Mouse (Mus musculus) cerebellum, adult 8-10 months (tissue): ENCODE measurements at regions not wholly inside any gene's neighbourhood (a gene's known extent, or its start where the extent isn't known, plus 50 kb on each side); places are given as distances from the start of the nearest gene placed in this dataset.

Experiments
- DNase-seq: peaks from one replicate; pipeline ENCODE4 v3.0.0; 2022

GRCm38 (mm10) chr4:45703997-45704396 is 94.8 kb upstream of the Aldh1b1 start:
- no peak for DNase-seq

GRCm38 (mm10) chr4:45699601-45700000 is 99.2 kb upstream of the Aldh1b1 start:
- DNase-seq, result no peak

DNA sequence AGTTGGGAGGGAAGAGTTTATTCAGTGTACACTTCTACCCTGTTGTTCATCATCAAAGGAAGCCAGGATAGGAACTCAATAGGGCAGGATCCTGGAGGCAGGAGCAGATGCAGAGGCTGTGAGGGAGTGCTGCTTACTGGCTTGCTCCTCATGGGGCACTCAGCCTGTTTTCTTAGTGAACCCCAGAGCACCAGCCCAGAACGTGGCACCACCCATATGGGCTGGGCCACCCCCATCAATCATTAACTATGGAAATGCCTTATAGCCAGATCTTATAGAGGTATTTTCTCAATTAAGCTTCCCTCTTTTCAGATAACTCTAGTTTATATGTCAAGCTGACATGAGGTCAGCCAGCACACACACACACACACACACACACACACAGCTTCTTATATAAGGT is 103.6 kb upstream of the Aldh1b1 start:
- DNase-seq, result no peak

DNA sequence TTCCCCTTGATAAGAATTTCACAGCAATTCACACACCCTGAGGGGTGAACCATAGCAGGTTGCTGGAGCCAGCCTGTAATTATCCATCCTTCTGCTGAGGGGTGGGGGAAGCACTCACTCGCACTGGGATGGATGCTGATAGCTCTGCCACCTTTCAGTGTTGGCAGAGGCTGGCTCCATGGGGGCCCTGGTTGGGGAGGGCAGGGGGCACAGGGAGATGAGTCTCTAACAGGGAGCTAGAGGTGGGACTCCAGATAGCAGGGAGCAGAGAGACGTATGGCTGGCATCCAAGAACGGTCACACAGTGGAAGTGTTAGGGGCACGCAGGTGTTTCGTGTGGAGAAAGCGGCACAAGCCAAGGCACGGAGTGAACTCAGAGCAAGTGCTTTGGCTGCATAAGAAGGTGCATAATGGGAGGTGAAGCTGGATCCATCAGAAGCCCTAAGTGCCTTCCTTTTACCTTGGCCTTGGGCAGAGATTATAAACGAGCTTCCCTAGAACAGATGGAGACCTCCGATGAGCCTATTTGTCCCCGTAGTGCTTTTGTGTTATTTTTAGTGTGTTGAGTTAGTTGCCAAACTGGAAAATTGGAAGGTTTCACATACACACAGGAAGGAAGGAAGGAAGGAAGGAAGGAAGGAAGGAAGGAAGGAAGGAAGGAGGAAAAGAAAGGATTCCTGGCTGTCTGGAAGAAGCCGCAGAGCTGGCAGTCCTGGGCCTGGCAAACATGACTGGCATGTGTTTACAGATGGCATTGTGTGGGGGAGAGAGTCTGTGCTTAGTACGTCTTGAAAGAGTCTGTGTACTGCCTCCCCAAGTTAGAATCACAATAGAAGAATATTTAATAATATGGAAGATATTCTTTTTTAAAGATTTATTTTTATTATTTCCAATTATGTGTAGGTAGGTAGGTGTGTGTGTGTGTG is 108.6 kb upstream of the Aldh1b1 start:
- DNase-seq, result peak; percentile 41

- no peak for DNase-seq
Observed at GRCm38 (mm10) chr4:45689572-45689971, 109.2 kb upstream of the Aldh1b1 start.

GRCm38 (mm10) chr4:45688233-45688632 is 110.6 kb upstream of the Aldh1b1 start:
- DNase-seq, result no peak

DNA sequence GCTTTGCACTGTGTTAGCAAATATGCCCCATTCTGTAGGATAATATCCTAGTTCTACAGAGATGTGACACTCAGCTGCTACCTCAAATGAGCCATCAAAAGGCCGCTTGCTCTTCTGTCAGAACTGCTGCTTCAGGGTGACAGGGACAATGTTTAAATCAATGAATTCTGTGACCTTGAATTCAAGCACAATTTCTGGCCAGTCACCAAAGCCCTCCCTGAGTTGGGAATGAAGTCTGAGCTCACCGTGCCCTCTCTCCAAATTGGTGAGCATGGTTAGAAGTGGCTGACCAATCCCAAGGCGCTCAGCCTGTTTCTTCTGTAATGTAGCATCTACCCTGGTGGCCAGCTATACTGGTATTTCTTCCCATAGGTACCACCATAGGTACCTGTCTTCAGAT is 113.8 kb upstream of the Aldh1b1 start:
- no peak for DNase-seq

DNA sequence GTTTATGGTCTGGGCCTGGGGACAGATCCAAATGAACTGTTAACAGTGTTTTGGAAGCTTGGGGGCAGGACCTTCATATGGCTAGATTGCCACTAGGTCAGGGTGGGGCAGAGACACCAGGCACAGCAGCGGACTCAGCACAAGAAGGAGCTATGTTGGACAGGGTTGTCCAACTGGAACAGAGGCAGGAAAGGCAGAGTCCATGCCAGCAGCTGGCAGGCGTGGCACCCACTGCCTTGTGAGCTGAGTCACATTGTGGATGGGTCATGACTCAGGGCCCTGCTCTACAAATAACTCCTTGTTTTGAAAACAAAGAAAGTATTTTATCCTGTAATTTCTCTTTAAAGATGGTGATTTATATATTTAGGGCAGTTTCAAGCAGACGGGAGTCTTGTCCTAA is 115.6 kb upstream of the Aldh1b1 start:
- DNase-seq, result no peak

GRCm38 (mm10) chr4:45682746-45683145 is 116.1 kb upstream of the Aldh1b1 start:
- no peak for DNase-seq

GRCm38 (mm10) chr4:45676137-45676536 is 122.7 kb upstream of the Aldh1b1 start:
- DNase-seq, result no peak

- DNase-seq, result no peak
Observed at GRCm38 (mm10) chr4:45674291-45674690, 124.5 kb upstream of the Aldh1b1 start.

DNA sequence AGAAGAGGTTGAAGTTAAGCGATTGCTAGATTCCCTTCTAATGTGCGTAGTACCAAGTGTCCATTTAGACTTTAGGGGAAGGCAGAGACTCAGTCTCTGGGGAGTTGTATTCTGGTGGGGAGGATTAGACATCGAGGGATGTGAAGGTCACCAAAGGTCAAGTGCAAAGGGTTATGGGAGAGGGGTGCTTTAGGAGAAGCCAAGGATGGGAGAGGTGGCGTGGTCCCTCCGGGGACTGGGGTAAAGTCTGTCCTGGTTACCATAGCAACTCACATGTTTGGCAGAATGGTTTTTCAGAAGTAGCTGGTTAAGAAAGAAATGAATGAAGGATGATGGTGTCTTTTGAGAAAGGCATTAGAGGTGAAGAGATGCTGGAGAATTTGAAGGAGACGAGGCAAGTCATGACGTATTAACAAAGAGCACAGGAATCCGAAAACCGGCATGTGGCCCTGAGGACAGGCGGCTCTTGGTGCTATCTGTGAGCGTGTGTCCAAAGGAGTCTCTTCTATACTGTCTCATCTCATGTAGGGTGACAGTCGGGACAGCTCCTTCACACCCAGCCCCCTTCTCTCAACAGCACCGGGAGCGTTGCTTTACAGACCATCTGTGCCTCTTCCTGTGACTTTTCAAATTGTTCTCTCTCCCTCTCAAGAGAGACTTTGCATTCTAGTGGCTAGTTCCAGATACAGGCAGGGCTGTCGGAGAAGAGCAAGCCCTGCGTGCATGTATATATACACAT is 125.6 kb upstream of the Aldh1b1 start:
- DNase-seq, result no peak

- DNase-seq, result no peak
Observed at GRCm38 (mm10) chr4:45672262-45673076, 126.4 kb upstream of the Aldh1b1 start.

DNA sequence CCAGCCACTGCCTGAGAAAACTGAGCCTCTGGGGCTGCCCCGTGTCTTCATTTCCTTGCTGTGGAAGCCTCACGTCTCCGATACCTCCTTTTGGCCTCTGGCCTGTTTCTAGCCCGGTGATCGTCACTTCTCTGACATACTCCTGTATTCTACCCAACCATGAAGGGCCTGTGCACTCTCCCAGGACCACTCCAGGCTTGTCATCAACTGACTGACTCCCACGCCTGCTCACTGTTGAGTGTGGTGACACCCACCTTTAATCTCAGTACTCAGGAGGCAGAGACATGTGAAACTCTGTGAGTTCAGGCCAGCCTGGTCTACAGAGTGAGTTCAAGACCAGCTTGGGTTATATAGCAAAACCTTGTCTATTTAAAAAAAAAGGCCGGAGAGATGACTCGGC is 132.1 kb upstream of the Shb start:
- no peak for DNase-seq

GRCm38 (mm10) chr4:45657350-45657978 is 125.2 kb upstream of the Shb start:
- DNase-seq, result no peak

- DNase-seq, result no peak
Observed at GRCm38 (mm10) chr4:45655780-45656179, 123.5 kb upstream of the Shb start.

- no peak for DNase-seq
Observed at GRCm38 (mm10) chr4:45654804-45655155, 122.5 kb upstream of the Shb start.

DNA sequence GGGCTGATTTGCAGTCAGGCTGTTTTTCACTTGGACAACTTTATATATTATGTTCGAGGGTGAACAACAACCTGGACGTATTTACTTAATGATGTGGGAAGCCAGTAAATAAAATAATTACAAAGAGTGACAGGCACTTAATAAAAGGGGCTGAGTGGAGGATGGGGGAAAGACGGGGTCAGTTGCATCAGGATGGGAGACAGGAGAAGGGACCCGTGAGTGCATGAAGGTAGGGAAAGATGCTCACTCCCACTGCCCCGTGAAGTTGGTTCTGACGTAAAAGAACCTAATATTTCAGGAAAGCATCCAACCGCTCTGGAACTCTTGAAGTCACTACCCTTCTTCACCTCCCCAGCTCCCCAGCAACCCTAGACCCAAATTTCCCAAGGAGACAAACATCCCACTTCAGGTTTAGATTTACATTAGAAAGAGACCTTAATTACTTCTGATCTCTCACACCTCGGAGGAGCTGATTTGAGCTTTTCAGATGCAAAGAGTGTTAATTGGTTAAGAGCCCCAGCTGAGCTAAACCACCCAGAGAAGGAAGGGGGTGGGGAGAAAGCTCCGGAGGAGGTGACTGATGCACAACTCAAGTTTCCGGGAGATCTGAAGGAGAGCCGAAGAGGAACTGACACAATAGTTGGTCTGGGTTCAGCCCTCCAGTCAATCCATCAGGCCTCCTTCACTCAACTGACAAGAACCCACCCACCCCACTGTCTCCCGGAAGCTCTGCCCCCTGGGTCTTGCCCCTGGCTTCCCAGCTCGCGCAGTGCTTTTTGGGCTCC is 121.9 kb upstream of the Shb start:
- DNase-seq, result no peak

DNA sequence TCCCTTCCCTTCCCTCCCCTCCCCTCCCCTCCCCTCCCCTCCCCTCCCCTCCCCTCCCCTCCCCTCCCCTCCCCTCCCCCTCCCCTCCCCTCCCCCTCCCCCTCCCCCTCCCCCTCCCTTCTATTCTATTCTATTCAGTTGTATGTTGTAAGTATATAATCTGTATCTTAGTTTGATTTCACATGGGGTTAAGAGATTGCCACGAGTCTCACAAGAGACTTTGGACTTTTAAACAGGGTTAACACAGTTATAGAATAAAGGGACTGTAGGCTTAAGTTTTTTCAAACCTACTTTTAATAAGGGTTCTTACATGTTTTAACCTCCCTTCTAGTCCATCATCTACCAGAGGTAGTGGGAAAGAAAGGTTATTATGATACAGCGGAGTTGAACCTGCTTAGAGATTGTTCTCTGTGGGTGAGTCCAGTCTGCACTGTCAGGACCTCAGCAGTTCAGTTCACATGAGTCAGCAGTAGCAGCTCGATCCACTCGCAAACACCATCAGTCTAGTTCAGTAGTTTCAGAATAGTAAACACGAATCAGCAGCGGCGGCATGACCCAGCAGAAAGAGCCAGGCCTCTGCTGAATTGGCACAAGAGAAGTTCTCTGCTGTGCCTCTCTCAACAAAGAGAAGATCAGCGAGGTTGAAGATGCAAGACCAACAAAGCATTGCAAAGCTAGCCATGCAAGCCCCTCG is 116.8 kb upstream of the Shb start:
- no peak for DNase-seq

DNA sequence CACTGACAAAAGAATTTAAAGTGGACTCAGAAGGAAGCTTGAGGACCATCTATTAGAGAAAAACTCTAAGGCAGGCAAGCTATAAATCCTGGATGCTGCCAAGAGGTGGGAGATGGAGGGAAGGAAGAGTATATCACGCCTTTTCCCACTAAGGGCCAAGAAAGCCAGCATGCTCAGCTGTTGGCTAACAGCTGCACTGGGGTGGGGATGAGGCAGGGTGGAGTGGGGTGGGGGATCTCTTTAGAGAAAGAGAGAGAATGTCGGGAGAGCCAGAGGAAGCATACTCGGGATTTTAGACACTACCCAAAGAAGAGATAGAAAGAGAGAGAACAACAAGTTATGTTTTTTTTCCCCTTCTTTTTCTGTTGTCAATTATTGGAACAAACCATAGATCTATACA is 115.2 kb upstream of the Shb start:
- no peak for DNase-seq

DNA sequence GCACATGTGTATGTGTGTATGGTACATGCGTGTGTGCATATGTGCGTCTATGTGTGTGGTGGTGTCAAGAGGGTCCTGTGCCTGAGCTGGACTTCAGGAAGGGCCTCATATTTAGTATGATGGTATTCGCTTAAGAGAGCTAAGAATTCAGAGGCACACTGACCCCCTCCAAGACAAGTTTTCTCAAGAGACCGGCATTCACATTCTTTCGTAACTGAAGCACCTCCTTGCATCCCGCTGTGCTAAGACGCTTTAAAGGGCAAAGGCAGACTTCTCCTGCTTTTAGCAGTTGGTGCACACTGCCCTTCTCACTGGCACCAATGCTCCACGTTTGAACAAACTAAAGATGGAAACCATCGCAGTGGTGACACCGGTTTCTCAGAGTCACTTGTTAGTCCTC is 110.3 kb upstream of the Shb start:
- DNase-seq, result no peak
